Mouse (Mus musculus): ENCODE data around the gene Eef2kmt.

The Eef2kmt gene

DNA sequence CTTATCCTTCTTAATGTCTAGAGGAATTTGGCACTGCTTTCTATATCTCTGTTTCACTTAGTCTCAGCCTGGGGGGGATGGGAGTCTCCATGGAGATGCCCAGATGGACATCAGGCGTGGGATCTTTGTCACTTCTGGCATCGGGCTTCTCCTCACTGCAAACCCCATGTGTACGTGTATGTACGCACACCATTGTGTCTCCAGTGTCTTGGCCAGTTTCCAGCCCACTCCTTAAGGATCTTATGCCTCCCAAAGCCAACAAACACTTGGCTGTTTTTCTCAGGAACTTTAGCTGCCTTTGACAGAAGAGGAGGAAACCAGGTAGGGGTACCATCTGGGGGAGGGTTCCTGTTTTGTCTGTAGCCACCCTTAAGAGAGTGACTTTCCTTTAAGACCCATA lies 34.4 kb downstream of the Eef2kmt start:
- peak; percentile 93 for DNase-seq

DNA sequence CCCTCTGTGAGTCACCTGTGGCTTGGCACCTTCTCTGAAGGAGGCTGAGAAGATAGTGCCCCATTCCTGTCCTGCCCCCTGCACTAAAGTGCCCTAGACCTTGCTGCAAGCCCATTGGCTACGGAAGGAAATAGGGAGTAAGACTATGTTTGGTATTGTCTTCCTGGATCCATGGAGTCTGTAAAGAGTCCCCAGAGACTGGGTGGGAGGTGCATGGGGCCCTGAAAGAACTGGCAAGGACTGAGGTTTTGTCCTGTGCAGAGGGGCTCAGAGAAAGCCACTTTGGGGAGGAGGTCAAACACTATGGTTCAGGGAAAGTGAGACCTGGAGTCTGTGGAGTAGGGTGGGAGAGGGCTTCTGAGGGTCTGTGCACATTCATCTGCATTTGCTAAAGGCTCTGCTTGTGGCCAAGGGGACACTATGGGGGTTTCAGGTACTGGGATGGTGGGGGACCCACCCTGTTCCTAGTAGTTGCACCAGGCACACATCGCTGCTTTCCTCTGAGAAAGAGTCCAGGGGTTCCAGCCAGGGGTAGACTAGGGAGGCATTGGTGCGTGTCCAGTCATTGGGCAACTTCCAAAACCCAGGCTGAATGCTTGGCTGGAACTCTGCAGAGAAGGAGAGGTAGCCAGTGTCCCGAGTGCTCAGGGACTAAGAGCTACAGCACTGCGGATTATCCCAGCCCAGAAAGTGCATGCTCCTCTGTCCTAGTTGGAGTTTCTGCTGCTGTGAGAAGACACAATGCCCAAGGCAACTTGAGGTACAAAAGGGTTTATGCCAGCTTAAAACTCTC lies 38.2 kb downstream of the Eef2kmt start:
- peak; percentile 93 for DNase-seq

DNA sequence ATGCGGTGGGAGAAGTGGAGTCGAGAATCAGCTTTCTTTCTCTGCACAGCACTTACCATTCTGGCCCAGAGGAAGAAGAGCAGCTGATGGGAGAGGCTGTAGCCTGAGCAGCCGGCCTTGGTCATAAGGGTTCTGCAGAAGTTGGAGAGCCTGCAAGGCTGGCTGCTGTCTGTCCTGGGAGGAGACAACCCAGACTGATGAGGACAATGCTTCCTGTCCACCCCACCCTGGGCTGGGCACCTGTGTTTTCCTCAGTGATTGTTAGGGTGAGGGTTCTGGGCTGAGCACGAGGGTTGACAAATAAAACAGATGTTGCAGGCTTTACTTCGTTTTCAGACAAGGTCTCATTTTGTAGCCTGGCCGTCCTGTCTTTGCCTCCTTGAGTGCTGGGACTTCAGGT lies 39.1 kb downstream of the Eef2kmt start:
- peak; percentile 97 for DNase-seq

DNA sequence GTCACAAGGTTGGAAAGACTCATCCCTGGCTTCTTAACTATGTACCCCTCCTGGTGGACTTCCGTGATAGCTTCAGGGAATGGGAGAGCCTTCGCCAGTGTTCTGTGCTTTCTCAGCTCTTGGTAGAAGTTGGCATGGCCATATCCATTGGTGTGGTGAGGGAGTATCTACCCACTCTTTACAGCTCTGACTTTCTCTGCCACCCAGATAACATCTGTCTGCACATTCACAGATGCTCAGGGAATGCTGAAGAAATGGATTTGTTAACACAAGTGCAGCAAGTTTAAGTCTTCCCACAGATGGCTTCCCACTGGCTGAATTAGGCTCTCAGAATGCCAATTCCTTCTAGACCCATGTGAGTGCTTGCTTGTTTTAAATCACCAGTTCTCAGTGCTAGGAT lies 41.7 kb downstream of the Eef2kmt start:
- peak; percentile 79 for DNase-seq

DNA sequence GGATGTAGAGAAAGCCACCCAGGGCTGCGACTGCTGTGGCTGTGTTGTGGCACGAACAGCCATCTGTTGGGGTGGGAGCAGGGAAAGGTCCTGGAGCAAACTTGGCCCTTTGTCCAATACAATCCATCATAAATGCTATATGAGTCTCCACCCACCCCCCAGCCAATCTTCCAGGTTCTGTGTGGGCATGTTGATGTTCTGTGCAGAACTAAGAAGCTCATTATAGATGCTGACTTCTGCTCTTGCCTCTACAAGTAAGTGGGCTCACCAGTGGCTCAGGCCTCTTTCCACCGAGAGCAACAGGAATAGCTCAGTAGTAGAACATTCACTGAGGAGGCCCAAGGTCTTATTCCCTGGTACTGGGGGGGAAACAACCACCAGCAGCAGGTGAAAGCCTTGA lies 43.6 kb downstream of the Eef2kmt start:
- DNase-seq, result peak; percentile 86

DNA sequence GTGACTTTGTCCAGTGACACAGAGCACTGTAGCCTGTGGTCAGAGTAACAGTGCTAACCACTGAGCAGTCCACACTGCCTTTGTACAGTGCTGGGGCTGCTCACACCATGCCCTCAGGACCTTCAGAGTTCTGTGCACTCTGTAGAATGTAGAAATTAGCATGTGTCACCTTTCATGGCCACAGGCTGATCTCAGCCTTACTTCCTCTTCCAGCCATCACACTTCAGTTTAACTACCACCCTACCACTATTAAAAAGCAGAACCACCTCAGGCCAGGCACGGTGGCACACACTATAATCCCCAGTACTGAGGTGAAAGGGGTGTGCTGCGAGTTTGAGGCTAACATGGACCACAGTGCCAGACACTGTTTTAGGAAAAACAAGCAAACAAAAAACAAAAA lies 45.4 kb downstream of the Eef2kmt start:
- DNase-seq, result no peak

DNA sequence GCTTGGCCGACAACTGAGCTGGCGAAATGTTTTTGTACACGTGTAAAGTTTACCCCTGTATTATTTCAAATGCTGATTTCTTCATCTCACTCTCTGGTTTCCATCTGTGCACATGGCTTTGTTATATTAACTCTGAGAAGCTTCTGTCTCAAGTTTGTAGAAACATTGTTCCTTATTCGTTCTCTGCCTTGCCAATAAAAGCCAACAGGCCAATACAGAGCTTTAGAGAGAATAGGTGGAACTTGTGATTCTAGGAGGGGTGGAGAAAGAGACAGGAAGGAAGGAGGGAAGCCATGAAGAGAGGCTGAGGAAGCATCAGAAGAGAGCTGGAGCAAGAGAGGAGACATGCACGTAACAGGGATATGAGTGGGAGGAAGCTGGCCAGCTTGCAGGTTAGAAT lies 49.7 kb downstream of the Eef2kmt start:
- DNase-seq, result peak; percentile 86

DNA sequence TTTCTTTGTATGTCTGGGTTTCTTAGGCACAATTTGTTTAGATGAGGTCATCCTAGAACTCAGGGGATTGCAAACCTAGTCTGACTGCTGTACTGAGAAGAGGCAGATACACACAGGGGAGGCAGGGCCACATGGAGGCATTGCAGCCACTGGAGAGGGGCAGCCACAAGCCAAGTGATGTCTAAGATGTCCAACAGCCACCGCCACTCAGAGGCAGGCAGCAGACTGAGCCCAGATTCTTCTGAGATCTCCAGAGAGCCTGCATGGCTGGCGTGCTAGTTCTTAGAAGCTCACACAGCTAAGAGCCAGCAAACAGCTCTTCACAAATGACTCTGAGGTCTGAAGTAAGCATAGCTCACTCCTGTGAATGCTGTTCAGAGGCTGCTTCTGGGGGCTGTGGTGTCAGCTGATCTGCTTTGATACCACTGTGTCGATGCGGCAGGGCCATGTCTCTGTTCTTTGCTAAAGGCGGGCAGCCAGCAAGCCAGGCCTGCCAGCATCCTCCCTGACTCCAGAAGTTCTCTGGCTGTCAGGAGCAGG lies 50.3 kb downstream of the Eef2kmt start:
- DNase-seq, result peak; percentile 93

DNA sequence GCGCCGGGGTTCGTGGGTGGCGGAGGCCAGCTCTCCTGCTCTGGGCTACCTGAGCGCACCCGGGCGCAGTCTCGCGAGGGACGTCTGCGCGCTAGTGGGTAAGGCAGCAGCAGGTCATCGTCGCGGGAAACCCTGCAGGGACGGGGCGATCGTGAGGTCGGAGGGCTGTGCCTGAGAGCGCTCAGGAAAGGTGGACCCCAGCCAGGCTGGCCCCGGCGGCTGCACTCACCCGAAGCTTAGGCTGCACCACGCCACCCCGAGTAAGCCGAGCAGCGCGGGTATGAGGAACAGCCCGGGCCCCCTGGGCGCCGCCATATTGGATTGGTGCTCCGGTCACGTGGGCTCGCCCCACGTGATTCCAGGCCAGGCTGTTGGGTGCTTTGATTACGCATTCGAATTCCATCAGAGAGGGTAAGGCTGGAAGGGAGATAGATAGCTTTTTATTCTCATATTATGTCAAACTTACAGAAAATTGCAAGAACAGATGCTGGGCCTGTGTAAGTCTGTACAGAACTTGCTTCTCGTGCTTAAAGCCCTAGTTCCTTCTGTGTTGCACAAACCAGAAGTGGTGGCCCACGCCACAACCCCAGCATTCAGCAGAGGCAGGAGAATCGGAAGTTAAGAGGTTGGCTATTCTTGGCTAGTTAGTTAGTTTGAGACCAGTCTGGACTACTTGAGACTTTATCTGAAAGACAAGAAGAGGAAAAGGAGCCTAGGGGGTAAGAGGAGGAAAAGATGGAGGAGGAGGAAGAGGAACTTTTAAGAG lies 51.9 kb downstream of the Eef2kmt start, which contains the start of gene Nagpa:
Gene Nagpa, minus strand, starts transcription at position 345 of the 766 bp plus-strand sequence.
- peak; percentile 99 for DNase-seq

DNA sequence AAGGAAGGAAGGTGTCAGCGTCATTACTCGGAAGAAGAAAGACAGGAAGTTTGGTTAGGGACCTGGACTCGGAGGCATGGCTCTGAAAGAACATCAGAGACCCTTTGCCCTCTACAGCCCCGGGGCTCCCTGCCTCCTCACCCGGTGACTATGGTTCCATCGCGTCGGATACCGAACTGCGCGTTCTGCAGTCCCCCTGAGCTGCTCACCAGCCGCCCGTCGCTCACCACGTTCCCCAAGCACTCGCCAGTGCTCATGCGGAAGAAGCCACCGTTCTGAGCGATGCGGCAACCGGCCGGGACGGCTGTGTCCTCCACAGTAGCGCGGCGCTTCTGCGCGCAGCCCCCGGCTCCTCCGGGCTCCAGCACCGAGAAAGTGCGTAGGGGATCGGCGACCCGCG lies 52.6 kb downstream of the Eef2kmt start:
- DNase-seq, result no peak

DNA sequence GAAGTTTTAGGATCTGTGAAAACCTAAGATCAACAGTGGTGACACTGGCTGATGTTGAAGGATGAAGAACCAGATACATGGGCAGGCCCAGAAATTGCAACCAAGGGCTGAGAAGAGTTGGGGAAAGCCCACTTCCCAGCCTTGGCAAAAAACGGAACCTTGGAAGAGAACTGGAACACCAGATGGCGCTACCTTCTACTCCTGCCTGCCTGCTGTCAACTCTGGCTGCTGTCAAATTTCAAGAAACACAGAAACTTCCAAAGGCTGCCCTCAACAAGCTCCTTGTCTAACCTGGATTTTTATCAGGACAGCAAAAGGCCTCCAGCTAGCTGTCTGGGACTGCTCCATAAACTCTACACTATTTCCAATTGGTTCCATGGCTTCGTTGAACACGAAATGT lies 53.1 kb downstream of the Eef2kmt start:
- peak; percentile 91 for DNase-seq

DNA sequence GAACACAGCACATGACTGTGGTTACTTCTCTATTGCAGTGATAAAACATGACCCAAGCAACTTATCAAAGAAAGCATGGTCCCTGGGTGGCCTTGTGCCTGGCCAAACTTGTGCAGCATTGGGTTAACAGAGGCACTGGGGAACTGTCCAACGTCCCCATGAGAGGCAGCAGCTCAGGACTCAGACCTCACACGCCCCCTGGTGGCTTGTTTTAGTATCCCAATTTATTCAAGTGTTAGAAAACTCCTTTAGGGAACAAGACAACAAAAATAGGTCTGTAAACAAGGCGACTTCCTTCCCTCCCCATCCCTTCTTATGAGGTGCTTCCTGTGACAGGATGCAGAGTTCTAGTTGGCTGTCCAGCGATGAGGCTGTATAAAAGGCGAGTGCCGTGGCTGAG lies 60.7 kb downstream of the Eef2kmt start:
- no peak for DNase-seq
